Mouse (Mus musculus): ENCODE results near the gene Chga.

- no peak for TF ChIP-seq CTCF (IDR thresholded peaks at IDR 0.05)
- no peak for TF ChIP-seq EP300 (IDR thresholded peaks at IDR 0.05)
Observed at GRCm38 (mm10) chr12:102514151-102514550, 40.6 kb upstream of the Chga start.

Measured in lung, postnatal 0 days (tissue).